23 mouse cellular contexts compared by ENCODE assay signal in genomic region chr11:77810018-77810417, GRCm38 (mm10). TPM values are rescaled to one million over a fixed set of nuclear protein-coding genes. Genes with fewer than 3 reads are reported as not detected.
DNase-seq lines count a peak whose midpoint lies in the region; ATAC-seq and TF ChIP-seq lines count a peak whose summit lies in the region.
"Had no signal": no experiment of that assay in that cellular context is flagged by ENCODE, and none has a peak within 500 bp of the region (broad histone marks: within the 10 kb centered on the region; RNA-seq: fewer than 3 reads in every experiment).

No protein-coding gene starts in this region.

- intact Hi-C loops in heart, adult 2 months (cut with DNase I): no loop called here

- no peak overlapping the region for H3K4me2 ChIP-seq in heart, embryonic 14.5 days (ENCODE audit: low read length)
- peak overlapping the region; percentile 75 for H3K4me2 ChIP-seq in myocyte (ENCODE audit: low read depth)
- H3K4me2 ChIP-seq: forebrain, embryonic 15.5 days; heart, embryonic 15.5 days; hindbrain, embryonic 12.5 days; hindbrain, embryonic 15.5 days had no signal

- DNase-seq in heart, adult 2 months: no peak
- no peak for DNase-seq in heart, adult 18-20 months
- no peak for DNase-seq in heart, adult 8-10 months (ENCODE audit: low spot score)
- DNase-seq in cerebellum, postnatal 25 days: no peak
- DNase-seq: adrenal gland, adult 8-10 months; adrenal gland, postnatal 25 days; cerebellum, adult 11-12 months; cerebellum, adult 8-10 months; gastrocnemius, postnatal 25 days; heart, postnatal 10 days had no signal

- peaks cover 3% of the 10 kb centered on the region for H3K79me2 ChIP-seq in heart, adult 2 months (replicated peaks; ENCODE audit: control insufficient read depth, insufficient read depth, low read length)
- H3K79me2 ChIP-seq in myocyte (ENCODE audit: control insufficient read depth, insufficient read depth): peaks cover 45% of the 10 kb centered on the region

- peaks cover 12% of the 10 kb centered on the region; the same call in 1 of the 2 replicates for H3K36me3 ChIP-seq in heart, adult 2 months (ENCODE audit: control insufficient read depth, insufficient read depth, low read length)
- peaks cover 67% of the 10 kb centered on the region for H3K36me3 ChIP-seq in heart, embryonic 14.5 days (ENCODE audit: control insufficient read depth, insufficient read depth, low read length)
- peaks cover 6% of the 10 kb centered on the region for H3K36me3 ChIP-seq in myocyte (ENCODE audit: control insufficient read depth, insufficient read depth)
- H3K36me3 ChIP-seq: hindbrain, embryonic 15.5 days had no signal

- no peak overlapping the region for H3ac ChIP-seq in myocyte (ENCODE audit: control insufficient read depth, insufficient read length)

- no peak for TF ChIP-seq POLR2A in heart, adult 2 months (IDR thresholded peaks at IDR 0.05; ENCODE audit: insufficient read depth, low read depth, low read length)
- TF ChIP-seq POLR2A in myocyte (IDR thresholded peaks at IDR 0.05; ENCODE audit: insufficient read length, low read depth): no peak

- TF ChIP-seq CTCF in heart, adult 2 months (IDR thresholded peaks at IDR 0.05): no peak

- H3K27me3 ChIP-seq in heart, adult 2 months (ENCODE audit: control insufficient read depth, insufficient read depth, low read length): no peaks in the 10 kb centered on the region
- no peaks in the 10 kb centered on the region for H3K27me3 ChIP-seq in heart, embryonic 14.5 days (ENCODE audit: control insufficient read depth, insufficient read depth, low read length)
- H3K27me3 ChIP-seq in myocyte (ENCODE audit: control insufficient read depth, insufficient read depth, insufficient read length): no peaks in the 10 kb centered on the region
- H3K27me3 ChIP-seq: forebrain, embryonic 15.5 days; heart, embryonic 15.5 days; hindbrain, embryonic 12.5 days; hindbrain, embryonic 15.5 days had no signal

- TF ChIP-seq EP300 in heart, adult 2 months (IDR thresholded peaks at IDR 0.05; ENCODE audit: insufficient read depth, low read depth, low read length): no peak

- ATAC-seq in heart, embryonic 14.5 days (ENCODE audit: insufficient number of reproducible peaks, insufficient read depth, low FRiP score, low read depth): no peak
- ATAC-seq in megakaryocyte progenitor cell, adult 5-6 weeks (replicated peaks; ENCODE audit: poor library complexity): 0 out of 2 replicates have a peak, but pooled peaks have one; percentile 48
- ATAC-seq in frontal cortex, adult (ENCODE audit: low TSS enrichment): no peak
- ATAC-seq: activated CD4-positive, CD25-positive, alpha-beta regulatory T cell, adult 4 months; forebrain, embryonic 15.5 days; intestine, postnatal 0 days had no signal

- H3K4me1 ChIP-seq in heart, adult 2 months (ENCODE audit: control insufficient read depth, insufficient read depth, low read length): peaks cover 48% of the 10 kb centered on the region
- peaks cover 30 to 59% of the 10 kb centered on the region in 2 experiments for H3K4me1 ChIP-seq in heart, embryonic 14.5 days (ENCODE audit: control insufficient read depth in 2 of 2, insufficient read depth in 2 of 2, low read length in 2 of 2)

- peak overlapping the region; percentile 17; the same call in 1 of the 2 replicates for H3K27ac ChIP-seq in heart, adult 2 months
- H3K27ac ChIP-seq in heart, embryonic 14.5 days (replicated peaks in 1 of 2; ENCODE audit: control insufficient read depth in 1 of 2, insufficient read depth in 1 of 2, low read depth in 2 of 2, low read length in 2 of 2): no peak overlapping the region
- H3K27ac ChIP-seq: forebrain, embryonic 15.5 days; hindbrain, embryonic 12.5 days; hindbrain, embryonic 15.5 days had no signal

- no peaks in the 10 kb centered on the region for H3K9me3 ChIP-seq in heart, embryonic 14.5 days (ENCODE audit: control insufficient read depth, low read length)
- H3K9me3 ChIP-seq: forebrain, embryonic 15.5 days; heart, embryonic 15.5 days; hindbrain, embryonic 12.5 days; hindbrain, embryonic 15.5 days had no signal

- H3K4me3 ChIP-seq in heart, adult 2 months: no peak overlapping the region
- H3K4me3 ChIP-seq in heart, embryonic 14.5 days (ENCODE audit: control insufficient read depth in 1 of 2, insufficient read depth in 1 of 2, low read depth in 1 of 2, low read length in 2 of 2): no peak overlapping the region
- H3K4me3 ChIP-seq in myocyte: no peak overlapping the region
- H3K4me3 ChIP-seq: forebrain, embryonic 15.5 days; heart, embryonic 15.5 days; hindbrain, embryonic 12.5 days; hindbrain, embryonic 15.5 days had no signal

- WGBS in heart, adult 2 months: 59% methylated on average over 6 of the region's 6 CpGs
- WGBS in heart, embryonic 14.5 days: 51% methylated on average over 6 of the region's 6 CpGs

- no peak overlapping the region; the same call in 1 of the 2 replicates for H3K9ac ChIP-seq in heart, adult 2 months (ENCODE audit: low read depth, low read length)
- H3K9ac ChIP-seq in heart, embryonic 14.5 days (ENCODE audit: low read length): peak overlapping the region; percentile 42; the same call in 1 of the 2 replicates
- H3K9ac ChIP-seq: forebrain, embryonic 15.5 days; heart, embryonic 15.5 days; hindbrain, embryonic 12.5 days; hindbrain, embryonic 15.5 days had no signal

TF ChIP-seq in myocyte, 11 proteins besides CTCF, POLR2A, EP300 and RAD21:
- TF ChIP-seq POLR2AphosphoS2 (IDR thresholded peaks at IDR 0.05; ENCODE audit: insufficient read length, low read depth): no peak
- TF ChIP-seq CEBPB (IDR thresholded peaks at IDR 0.05; ENCODE audit: insufficient read depth, poor library complexity, severe bottlenecking): peak; percentile 36; the same call in 1 of the 2 replicates
- no peak for TF ChIP-seq USF1 (IDR thresholded peaks at IDR 0.05; ENCODE audit: low read depth)
- peak; percentile 93 for TF ChIP-seq TCF3 (IDR thresholded peaks at IDR 0.05; ENCODE audit: insufficient read length, low read depth)
- TF ChIP-seq E2F4 (IDR thresholded peaks at IDR 0.05; ENCODE audit: insufficient read depth): no peak
- TF ChIP-seq MYOG (IDR thresholded peaks at IDR 0.05; ENCODE audit: control insufficient read depth in 1 of 3, insufficient read depth in 1 of 3, insufficient read length in 2 of 3, low read depth in 2 of 3): peak; percentile 95 to 100 (median 98)
- TF ChIP-seq REST (IDR thresholded peaks at IDR 0.05; ENCODE audit: insufficient read depth, insufficient read length): no peak
- peak; percentile 57 to 98 (median 95) for TF ChIP-seq MYOD1 (IDR thresholded peaks at IDR 0.05; ENCODE audit: control insufficient read depth in 1 of 3, insufficient read length in 2 of 3, low read depth in 2 of 3)
- peak; percentile 91 for TF ChIP-seq TCF12 (IDR thresholded peaks at IDR 0.05; ENCODE audit: insufficient read depth, poor library complexity, severe bottlenecking)
- peak; percentile 12 for TF ChIP-seq SRF (IDR thresholded peaks at IDR 0.05; ENCODE audit: control insufficient read depth, insufficient read length, low read depth)
- no peak for TF ChIP-seq MAX (IDR thresholded peaks at IDR 0.05; ENCODE audit: low read depth)

RNA-seq across cellular contexts. Expression of gene Gm10277, which starts 22.5 kb away (rescaled TPM):
- not detected for total RNA-seq in heart, adult 2 months (2021)
- polyA plus RNA-seq in heart, adult 2 months (2012; rRNA removed): not detected in 2 replicates
- not detected for total RNA-seq in heart, adult 18-20 months (2021)
- polyA plus RNA-seq in heart, embryonic 14.5 days (2014; fragmentation: Nextera tagmentation; extraction: Ambion mirVana): 0.84 and 1.1 TPM in 2 replicates
- not detected for total RNA-seq in heart, adult 8-10 months (2022)
- not detected in 2 replicates for total RNA-seq in megakaryocyte progenitor cell, adult 5-6 weeks (2015)
- total RNA-seq in megakaryocyte progenitor cell, adult 5-6 weeks (2017): not detected in 2 replicates
- polyA plus RNA-seq in myocyte (2012; fragmentation: generic; extraction: Trizol): 0.07 TPM
- total RNA-seq: adrenal gland, adult 8-10 months; adrenal gland, postnatal 25 days; gastrocnemius, adult 8-10 months; gastrocnemius, postnatal 25 days; heart, postnatal 10 days; hematopoietic stem cell, adult 5-6 weeks had no signal
- polyA plus RNA-seq: brain, embryonic 14.5 days had no signal

RNA-seq across cellular contexts. Expression of gene Myo18a, which starts 47.0 kb away (rescaled TPM):
- 100 to 1,000 TPM; 240 to 274 TPM for total RNA-seq in heart, adult 2 months (2021)
- polyA plus RNA-seq in heart, adult 2 months (2012; rRNA removed): 98.6 and 107 TPM in 2 replicates
- 100 to 1,000 TPM; 228 to 270 TPM for total RNA-seq in heart, adult 18-20 months (2021)
- polyA plus RNA-seq in heart, embryonic 14.5 days (2014; fragmentation: Nextera tagmentation; extraction: Ambion mirVana): 114 and 115 TPM in 2 replicates
- 100 to 1,000 TPM; 256 to 285 (median 277) TPM for total RNA-seq in heart, adult 8-10 months (2022)
- total RNA-seq in megakaryocyte progenitor cell, adult 5-6 weeks (2015): 23.1 and 25.1 TPM in 2 replicates
- 71.4 and 99.8 TPM in 2 replicates for total RNA-seq in megakaryocyte progenitor cell, adult 5-6 weeks (2017)
- 169 TPM for polyA plus RNA-seq in myocyte (2012; fragmentation: generic; extraction: Trizol)
